In genomic region chr1:171111020-171111780, GRCm38 (mm10) we compare ENCODE assay signal across 8 mouse cellular contexts. TPM values are rescaled to one million over a fixed set of nuclear protein-coding genes. Genes with fewer than 3 reads are reported as not detected.
DNase-seq lines count a peak whose midpoint lies in the region; ATAC-seq lines count a peak whose summit lies in the region.

No protein-coding gene starts in this region.

- peak; percentile 89 for DNase-seq in adrenal gland, postnatal 25 days
- DNase-seq in embryonic facial prominence, embryonic 11.5 days (ENCODE audit: low spot score), result peak; percentile 96
- DNase-seq in heart, adult 11 months, result peak; percentile 99
- peak; percentile 94 for DNase-seq in kidney, adult 11 months
- DNase-seq in left cerebral cortex, postnatal 4 days, result peak; percentile 96
- peak; percentile 100 for DNase-seq in midbrain, embryonic 11.5 days (ENCODE audit: low spot score, missing footprints)
- peak; percentile 94 for DNase-seq in right cerebral cortex, postnatal 4 days
- peak; percentile 93 for DNase-seq in yolk sac, embryonic 10.5 days (ENCODE audit: low spot score)

- WGBS in embryonic facial prominence, embryonic 11.5 days, result 0% methylated on average over 38 of the region's 38 CpGs
- WGBS in midbrain, embryonic 11.5 days, result under 1% methylated on average over 38 of the region's 38 CpGs

- H3K4me1 ChIP-seq in embryonic facial prominence, embryonic 11.5 days (ENCODE audit: control insufficient read depth, insufficient read depth, low read length), result no peaks in the 10 kb centered on the region
- peaks cover 13% of the 10 kb centered on the region for H3K4me1 ChIP-seq in midbrain, embryonic 11.5 days (ENCODE audit: control insufficient read depth, insufficient read depth, low read length)

- peak; percentile 82 for ATAC-seq in embryonic facial prominence, embryonic 11.5 days (replicated peaks; ENCODE audit: insufficient number of reproducible peaks, low FRiP score, low TSS enrichment, low read depth)
- peak; percentile 88 for ATAC-seq in midbrain, embryonic 11.5 days (ENCODE audit: low FRiP score)

- H3K4me2 ChIP-seq in embryonic facial prominence, embryonic 11.5 days (ENCODE audit: low read depth, low read length), result peak overlapping the region; percentile 54
- H3K4me2 ChIP-seq in midbrain, embryonic 11.5 days, result peak overlapping the region; percentile 43

- H3K36me3 ChIP-seq in embryonic facial prominence, embryonic 11.5 days (replicated peaks; ENCODE audit: control insufficient read depth, insufficient read depth, low read depth, low read length), result no peaks in the 10 kb centered on the region
- H3K36me3 ChIP-seq in midbrain, embryonic 11.5 days (ENCODE audit: control insufficient read depth, insufficient read depth, low read length), result no peaks in the 10 kb centered on the region

- peak overlapping the region; percentile 45 for H3K4me3 ChIP-seq in embryonic facial prominence, embryonic 11.5 days (ENCODE audit: low read depth, low read length)
- peak overlapping the region; percentile 53 for H3K4me3 ChIP-seq in midbrain, embryonic 11.5 days (ENCODE audit: low read depth, low read length)

- no peak overlapping the region; the same call in 1 of the 2 replicates for H3K27ac ChIP-seq in embryonic facial prominence, embryonic 11.5 days (replicated peaks; ENCODE audit: low read depth, low read length)
- H3K27ac ChIP-seq in midbrain, embryonic 11.5 days (ENCODE audit: low read depth, low read length), result 0 out of 2 replicates have a peak overlapping the region, but pooled peaks have one; percentile 35

- H3K9me3 ChIP-seq in embryonic facial prominence, embryonic 11.5 days (replicated peaks; ENCODE audit: control insufficient read depth, low read length), result no peaks in the 10 kb centered on the region
- H3K9me3 ChIP-seq in midbrain, embryonic 11.5 days (ENCODE audit: control insufficient read depth, low read length), result no peaks in the 10 kb centered on the region

- no peaks in the 10 kb centered on the region for H3K27me3 ChIP-seq in embryonic facial prominence, embryonic 11.5 days (ENCODE audit: control insufficient read depth, insufficient read depth, low read length)
- H3K27me3 ChIP-seq in midbrain, embryonic 11.5 days (ENCODE audit: control insufficient read depth, insufficient read depth, low read length), result no peaks in the 10 kb centered on the region

- intact Hi-C loops in left cerebral cortex, postnatal 4 days (cut with DNase I), result no loop called here

- peak overlapping the region; percentile 56 for H3K9ac ChIP-seq in embryonic facial prominence, embryonic 11.5 days (replicated peaks; ENCODE audit: low read length)
- peak overlapping the region; percentile 80 for H3K9ac ChIP-seq in midbrain, embryonic 11.5 days (ENCODE audit: low read length)

RNA-seq across cellular contexts. Expression of gene Cfap126, which starts 2.5 kb away (rescaled TPM):
- 2.3 and 4.5 TPM in 2 replicates for total RNA-seq in adrenal gland, postnatal 25 days (2021)
- polyA plus RNA-seq in embryonic facial prominence, embryonic 11.5 days (2014; fragmentation: Nextera tagmentation; extraction: Ambion mirVana), result 1.4 and 1.7 TPM in 2 replicates
- 1 to 10 TPM in 1 of 2 experiments, under 1 TPM in 1; 0.91 to 1.6 TPM for total RNA-seq in left cerebral cortex, postnatal 4 days (2021)
- polyA plus RNA-seq in midbrain, embryonic 11.5 days (2014; fragmentation: Nextera tagmentation; extraction: Ambion mirVana), result 1.7 and 2.4 TPM in 2 replicates

RNA-seq across cellular contexts. Expression of gene Sdhc, which starts 39.2 kb away (rescaled TPM):
- 372 and 386 TPM in 2 replicates for total RNA-seq in adrenal gland, postnatal 25 days (2021)
- 252 and 267 TPM in 2 replicates for polyA plus RNA-seq in embryonic facial prominence, embryonic 11.5 days (2014; fragmentation: Nextera tagmentation; extraction: Ambion mirVana)
- 100 to 1,000 TPM; 200 to 212 TPM for total RNA-seq in left cerebral cortex, postnatal 4 days (2021)
- 291 and 314 TPM in 2 replicates for polyA plus RNA-seq in midbrain, embryonic 11.5 days (2014; fragmentation: Nextera tagmentation; extraction: Ambion mirVana)

RNA-seq across cellular contexts. Expression of gene Mpz, which starts 39.3 kb away (rescaled TPM):
- 0.88 and 2.9 TPM in 2 replicates for total RNA-seq in adrenal gland, postnatal 25 days (2021)
- 1.1 and 1.9 TPM in 2 replicates for polyA plus RNA-seq in embryonic facial prominence, embryonic 11.5 days (2014; fragmentation: Nextera tagmentation; extraction: Ambion mirVana)
- not detected for total RNA-seq in left cerebral cortex, postnatal 4 days (2021)
- polyA plus RNA-seq in midbrain, embryonic 11.5 days (2014; fragmentation: Nextera tagmentation; extraction: Ambion mirVana), result 0.12 TPM in 2 replicates

RNA-seq across cellular contexts. Expression of gene Fcgr3, which starts 46.5 kb away (rescaled TPM):
- 5.5 and 7.4 TPM in 2 replicates for total RNA-seq in adrenal gland, postnatal 25 days (2021)
- 6.5 and 7.9 TPM in 2 replicates for polyA plus RNA-seq in embryonic facial prominence, embryonic 11.5 days (2014; fragmentation: Nextera tagmentation; extraction: Ambion mirVana)
- 1 to 10 TPM; 6.7 to 7.0 TPM for total RNA-seq in left cerebral cortex, postnatal 4 days (2021)
- polyA plus RNA-seq in midbrain, embryonic 11.5 days (2014; fragmentation: Nextera tagmentation; extraction: Ambion mirVana), result 8.5 and 8.6 TPM in 2 replicates
